Mouse (Mus musculus) midbrain, embryonic 16.5 days (tissue): Measurements from ENCODE around the gene Plcb1. TPM values are rescaled to one million over a fixed set of nuclear protein-coding genes. Genes with fewer than 3 reads are reported as not detected.

ENCODE experiments used
- ATAC-seq: fragments of 200-750 bp; cut with Nextera tagmentation; 2 replicates; pipeline ENCODE4 v1.8.0; 2017; ENCODE audit warnings: moderate TSS enrichment
- H3K27ac ChIP-seq: fragments of 300-500 bp; sonication (generic); 2 replicates; pipeline ENCODE4 v1.5.1; 2014; ENCODE audit warnings: mild to moderate bottlenecking, low read length, mixed read lengths
- H3K27me3 ChIP-seq: fragments of 300-500 bp; sonication (generic); 2 replicates; pipeline ENCODE4 v1.6.1; 2014; ENCODE audit warnings: low read depth, low read length, mixed read lengths; ENCODE audit not compliant: control insufficient read depth, insufficient read depth
- H3K36me3 ChIP-seq: fragments of 300-500 bp; sonication (generic); 2 replicates; pipeline ENCODE4 v1.6.1; 2014; ENCODE audit warnings: mild to moderate bottlenecking, low read length, moderate library complexity, mixed read lengths; ENCODE audit not compliant: control insufficient read depth, insufficient read depth
- H3K4me1 ChIP-seq: fragments of 300-500 bp; sonication (generic); 2 replicates; pipeline ENCODE4 v1.6.1; 2014; ENCODE audit warnings: mild to moderate bottlenecking, low read length, mixed read lengths; ENCODE audit not compliant: control insufficient read depth, insufficient read depth
- H3K4me2 ChIP-seq: fragments of 300-500 bp; sonication (generic); 2 replicates; pipeline ENCODE4 v1.6.1; 2014; ENCODE audit warnings: mild to moderate bottlenecking, low read length, mixed read lengths
- H3K4me3 ChIP-seq: fragments of 300-500 bp; sonication (generic); 2 replicates; pipeline ENCODE4 v1.5.1; 2014; ENCODE audit warnings: low read depth, mild to moderate bottlenecking, low read length, moderate library complexity, mixed read lengths
- H3K9ac ChIP-seq: fragments of 300-500 bp; sonication (generic); 2 replicates; pipeline ENCODE4 v1.6.1; 2014; ENCODE audit warnings: low read depth, low read length, mixed read lengths
- H3K9me3 ChIP-seq: fragments of 300-500 bp; sonication (generic); replicated peaks from 2 replicates; pipeline ENCODE4 v1.6.1; 2014; ENCODE audit warnings: mild to moderate bottlenecking, low read length, mixed read lengths; ENCODE audit not compliant: control insufficient read depth, poor library complexity, severe bottlenecking
- WGBS: fragments of 180-500 bp; shearing (Covaris S2); extraction: QIAGEN DNeasy Blood & Tissue Kit; methylation state at CpG from one replicate; pipeline ENCODE4 v1.1.7; 2014; 5-methylcytosine and 5-hydroxymethylcytosine counted together
- polyA plus RNA-seq: library from polyadenylated mRNA; unstranded; fragments of >200 nt; fragmentation: Nextera tagmentation; extraction: Ambion mirVana; gene quantifications from 2 replicates; pipeline ENCODE4 v1.2.1, GENCODE M21; 2015

Plcb1 gene
- polyA plus RNA-seq, 1 experiment from 2014 or later = 35.9 TPM

DNA sequence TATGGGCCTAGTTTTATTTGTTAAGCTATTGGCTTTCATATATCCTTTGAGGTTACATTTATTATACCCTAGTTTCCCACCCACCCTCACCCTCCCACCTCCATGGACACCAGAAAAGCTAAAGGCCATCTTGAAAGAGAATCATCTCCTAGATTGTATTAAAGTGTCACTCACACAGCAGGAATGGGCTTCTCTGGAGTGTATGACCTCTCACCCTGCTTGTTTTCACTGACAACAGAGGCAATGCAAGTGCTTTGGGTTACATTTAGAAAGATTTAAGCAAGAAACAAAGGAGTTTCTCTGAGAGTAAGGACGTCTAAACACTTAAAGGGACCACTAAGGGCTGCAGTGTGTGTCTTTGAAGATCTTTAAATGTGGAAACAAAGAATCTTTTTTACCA, 617.0 kb downstream of the Plcb1 start:
- Histone ChIP-seq H3K9me3 (no peaks in the 10 kb centered on the region), H3K9ac (no peak overlapping the region), H3K36me3 (no peaks in the 10 kb centered on the region), H3K27me3 (no peaks in the 10 kb centered on the region), H3K4me2 (no peak overlapping the region), H3K27ac (no peak overlapping the region), H3K4me1 (no peaks in the 10 kb centered on the region), H3K4me3 (no peak overlapping the region)
- no peak for ATAC-seq
- WGBS = 9% methylated on average over 1 of the region's 1 CpGs

DNA sequence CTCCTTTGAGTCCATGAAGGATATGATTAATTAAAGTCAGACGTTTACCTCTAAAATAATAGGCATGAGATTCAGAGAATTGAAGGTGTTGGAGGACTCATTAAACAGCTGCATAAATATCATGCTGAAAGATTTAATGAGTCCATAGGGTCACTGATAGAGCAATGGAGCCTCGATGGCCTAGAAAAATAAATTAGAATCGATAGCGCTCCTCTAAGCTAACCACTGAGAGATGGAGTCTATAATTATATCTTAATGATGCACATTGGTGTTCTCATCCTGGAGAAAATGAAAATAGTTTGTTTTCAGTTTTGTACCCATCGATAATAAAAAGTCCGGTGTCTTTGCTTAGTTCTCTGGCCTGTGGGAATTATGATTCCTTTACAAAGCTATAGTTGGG, 617.5 kb downstream of the Plcb1 start:
- Histone ChIP-seq H3K4me3 (no peak overlapping the region), H3K9ac (no peak overlapping the region), H3K27ac (no peak overlapping the region), H3K36me3 (no peaks in the 10 kb centered on the region), H3K9me3 (no peaks in the 10 kb centered on the region), H3K4me2 (no peak overlapping the region), H3K27me3 (no peaks in the 10 kb centered on the region), H3K4me1 (no peaks in the 10 kb centered on the region)
- 57% methylated on average over 6 of the region's 6 CpGs for WGBS
- ATAC-seq = no peak

DNA sequence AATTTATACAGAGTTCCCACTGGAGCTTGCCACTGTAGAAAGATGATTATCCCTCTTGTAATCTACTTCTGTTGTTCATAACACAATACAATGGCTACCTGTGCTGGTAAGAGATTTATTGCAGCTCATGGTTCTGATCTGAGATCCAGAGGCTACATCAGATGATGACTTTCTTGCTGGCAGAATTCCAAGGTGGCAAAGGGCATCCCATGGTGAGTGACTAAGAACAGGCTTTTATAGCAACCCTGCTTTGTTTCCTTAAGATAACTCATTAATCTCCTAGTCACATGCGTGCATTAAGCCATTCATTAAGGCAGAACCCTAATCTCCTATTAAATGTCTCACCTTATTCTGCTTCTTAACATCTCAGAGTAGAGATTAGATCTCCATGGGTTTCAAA, 618.2 kb downstream of the Plcb1 start:
- Histone ChIP-seq H3K9ac (no peak overlapping the region), H3K4me3 (no peak overlapping the region), H3K27me3 (no peaks in the 10 kb centered on the region), H3K9me3 (no peaks in the 10 kb centered on the region), H3K4me2 (no peak overlapping the region), H3K4me1 (peaks cover 2% of the 10 kb centered on the region; the same call in 1 of the 2 replicates), H3K36me3 (no peaks in the 10 kb centered on the region), H3K27ac (no peak overlapping the region)
- no peak for ATAC-seq
- 24% methylated on average over 1 of the region's 1 CpGs for WGBS

DNA sequence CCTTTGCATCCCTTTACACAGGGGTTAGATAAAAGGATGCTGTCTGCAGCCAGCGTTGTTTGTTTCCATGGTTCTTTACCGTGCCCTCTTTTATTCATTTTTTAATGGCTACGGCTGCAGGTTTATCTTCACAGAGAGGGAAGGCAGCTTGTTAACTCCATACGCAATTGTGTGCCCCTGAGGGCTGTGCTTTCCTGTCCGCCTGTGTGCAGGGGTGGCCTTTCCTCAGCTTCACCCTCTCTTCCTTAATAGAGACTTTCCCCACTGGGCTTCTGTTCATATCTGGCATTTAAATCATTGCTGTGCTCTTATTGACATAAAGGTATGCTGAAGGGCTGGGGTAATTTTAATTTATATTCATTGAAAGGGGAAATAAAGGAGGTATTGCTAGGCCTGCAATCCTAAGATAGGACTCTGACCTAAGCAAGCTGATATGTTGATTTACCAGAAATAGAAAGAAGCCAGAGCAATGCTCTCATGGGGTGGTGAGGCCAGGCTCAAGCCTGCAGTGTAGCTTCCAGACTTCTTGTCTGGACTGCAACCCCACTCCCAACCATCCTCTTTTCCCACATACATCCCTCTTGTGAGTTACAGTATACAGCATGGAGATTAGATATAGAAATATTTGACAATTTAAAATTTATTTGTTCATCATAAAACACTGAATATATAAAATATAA, 623.7 kb downstream of the Plcb1 start:
- Histone ChIP-seq H3K4me3 (no peak overlapping the region), H3K9me3 (no peaks in the 10 kb centered on the region), H3K27ac (peak overlapping the region; percentile 59), H3K36me3 (no peaks in the 10 kb centered on the region), H3K4me2 (no peak overlapping the region), H3K4me1 (peaks cover 7% of the 10 kb centered on the region; the same call in 1 of the 2 replicates), H3K9ac (no peak overlapping the region), H3K27me3 (no peaks in the 10 kb centered on the region)
- 15% methylated on average over 5 of the region's 5 CpGs for WGBS
- peak; percentile 81 for ATAC-seq

DNA sequence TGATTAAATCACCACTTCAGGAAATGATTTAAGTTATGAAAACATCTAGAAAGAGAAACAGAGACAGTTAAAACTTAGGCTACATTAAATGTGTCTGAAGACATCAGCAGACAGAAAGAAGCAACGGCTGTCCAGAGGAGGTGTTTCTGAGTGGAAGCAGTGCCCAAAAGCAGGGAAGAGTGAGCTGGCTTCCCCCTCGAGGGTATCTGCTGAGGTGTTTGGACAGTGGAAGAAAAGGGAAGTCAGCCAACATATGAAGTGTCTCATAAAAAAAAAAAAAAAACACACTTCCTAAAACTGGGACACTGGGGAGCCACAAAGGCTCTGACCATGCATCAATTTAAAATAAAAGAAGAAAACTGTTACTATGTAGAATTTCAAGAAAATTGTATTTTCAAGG, 625.8 kb downstream of the Plcb1 start:
- Histone ChIP-seq H3K36me3 (no peaks in the 10 kb centered on the region), H3K9me3 (no peaks in the 10 kb centered on the region), H3K27ac (no peak overlapping the region), H3K9ac (no peak overlapping the region), H3K4me1 (peaks cover 7% of the 10 kb centered on the region; the same call in 1 of the 2 replicates), H3K27me3 (no peaks in the 10 kb centered on the region), H3K4me3 (no peak overlapping the region), H3K4me2 (no peak overlapping the region)
- no peak for ATAC-seq
- 63% methylated on average over 2 of the region's 2 CpGs for WGBS

DNA sequence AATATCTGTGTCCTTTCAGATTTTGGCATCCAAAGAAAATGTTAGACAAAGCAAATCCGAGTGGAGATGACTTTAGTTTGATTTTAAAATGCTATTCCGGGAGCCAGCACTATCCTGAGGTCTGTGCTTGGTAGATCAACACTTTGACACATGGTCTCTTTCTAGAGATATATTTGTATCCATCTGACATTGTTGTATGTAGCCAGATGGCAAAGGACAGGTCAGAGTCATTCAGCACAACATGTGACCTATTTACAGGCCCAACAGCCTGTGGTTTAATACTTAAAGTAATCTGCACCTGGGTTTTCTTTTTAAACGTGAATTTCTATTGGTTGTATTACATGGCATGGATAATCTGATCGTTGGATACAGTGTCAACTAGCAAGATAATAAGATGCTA, 629.3 kb downstream of the Plcb1 start:
- WGBS = 65% methylated on average over 4 of the region's 4 CpGs
- no peak overlapping the region for H3K4me3 ChIP-seq
- H3K9ac ChIP-seq = no peak overlapping the region
- no peaks in the 10 kb centered on the region for H3K9me3 ChIP-seq
- H3K4me2 ChIP-seq = no peak overlapping the region
- H3K4me1 ChIP-seq = peaks cover 4% of the 10 kb centered on the region; the same call in 1 of the 2 replicates
- ATAC-seq = no peak
- H3K27me3 ChIP-seq = no peaks in the 10 kb centered on the region
- no peak overlapping the region for H3K27ac ChIP-seq
- no peaks in the 10 kb centered on the region for H3K36me3 ChIP-seq

DNA sequence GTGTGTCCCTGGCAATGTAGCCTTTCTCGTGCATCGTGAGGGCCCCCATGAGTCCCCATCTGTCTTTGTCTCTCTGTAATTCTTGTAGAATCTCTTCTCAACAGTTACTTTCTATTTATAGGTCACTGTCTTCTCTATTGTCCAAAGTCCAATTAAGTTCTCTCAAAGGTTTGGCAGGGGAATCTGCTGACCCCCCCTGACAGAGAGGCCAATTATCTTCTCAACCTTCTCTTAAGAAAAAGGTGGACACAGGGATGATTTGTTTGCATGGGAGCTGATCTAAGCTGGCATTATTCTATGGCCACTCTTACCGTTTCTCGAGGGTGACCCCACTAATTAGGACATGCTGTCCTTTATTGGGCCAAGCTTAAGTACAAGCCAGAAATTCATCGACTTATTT, 633.4 kb downstream of the Plcb1 start:
- WGBS = 37% methylated on average over 5 of the region's 5 CpGs

DNA sequence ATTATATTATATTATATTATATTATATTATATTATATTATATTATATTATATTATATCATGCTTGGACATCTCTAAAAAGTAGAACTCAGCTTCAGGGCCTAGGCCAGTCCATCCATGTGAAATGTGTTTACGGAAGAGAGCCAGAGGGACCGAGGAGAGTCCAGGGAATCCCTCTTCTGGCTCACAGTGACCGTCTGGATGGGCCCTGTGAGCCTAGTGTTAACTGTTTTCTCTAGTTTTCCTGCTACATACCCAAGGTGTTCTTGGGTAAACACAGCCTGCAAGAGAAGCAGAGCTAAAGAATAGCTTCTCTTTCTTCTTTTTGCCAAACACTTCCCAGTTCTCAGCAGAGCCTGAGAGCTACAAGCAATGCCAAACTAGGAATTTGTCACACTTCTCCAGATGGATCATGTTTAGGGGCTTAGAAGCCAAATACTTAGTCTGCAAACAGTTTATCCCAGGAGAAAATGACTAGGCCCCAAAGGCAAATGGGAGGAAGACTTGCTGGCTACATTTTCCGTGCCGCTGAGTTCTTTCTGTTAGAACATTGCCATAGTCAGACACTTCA, 649.2 kb downstream of the Plcb1 start:
- Histone ChIP-seq H3K27ac (no peak overlapping the region), H3K4me2 (no peak overlapping the region), H3K4me3 (no peak overlapping the region), H3K27me3 (no peaks in the 10 kb centered on the region), H3K9me3 (no peaks in the 10 kb centered on the region), H3K4me1 (peaks cover 3% of the 10 kb centered on the region; the same call in 1 of the 2 replicates), H3K36me3 (no peaks in the 10 kb centered on the region), H3K9ac (no peak overlapping the region)
- no peak for ATAC-seq
- 86% methylated on average over 5 of the region's 5 CpGs for WGBS

More for the DNA sequence above, 633.4 kb downstream of the Plcb1 start:
- no peaks in the 10 kb centered on the region for H3K9me3 ChIP-seq
- peaks cover 4% of the 10 kb centered on the region; the same call in 1 of the 2 replicates for H3K4me1 ChIP-seq
- H3K4me3 ChIP-seq = no peak overlapping the region
- H3K27me3 ChIP-seq = no peaks in the 10 kb centered on the region
- no peak for ATAC-seq
- no peak overlapping the region for H3K27ac ChIP-seq
- no peak overlapping the region for H3K4me2 ChIP-seq
- H3K36me3 ChIP-seq = no peaks in the 10 kb centered on the region
- H3K9ac ChIP-seq = no peak overlapping the region

DNA sequence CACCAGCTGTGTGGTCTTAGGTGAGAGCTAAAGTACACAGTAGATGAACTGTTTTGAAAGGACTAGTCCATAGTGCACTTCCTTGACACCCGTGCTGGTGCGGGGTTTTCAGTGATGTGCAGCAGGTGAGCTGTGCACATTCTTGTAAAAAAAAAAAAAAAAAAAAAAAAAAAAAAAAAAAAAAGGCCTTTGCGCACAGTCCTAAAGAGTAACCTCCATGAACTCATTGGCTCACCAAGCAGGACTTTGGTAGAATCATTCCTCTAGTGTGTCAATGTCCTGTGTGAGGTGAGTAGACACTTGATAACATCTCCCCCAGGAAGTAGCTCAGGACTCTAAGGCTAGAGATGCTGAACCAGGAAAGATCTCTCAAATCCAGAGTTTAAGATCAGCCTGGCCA, 653.2 kb downstream of the Plcb1 start:
- Histone ChIP-seq H3K27ac (no peak overlapping the region), H3K4me1 (peaks cover 3% of the 10 kb centered on the region; the same call in 1 of the 2 replicates), H3K36me3 (no peaks in the 10 kb centered on the region), H3K9me3 (no peaks in the 10 kb centered on the region), H3K4me3 (no peak overlapping the region), H3K27me3 (no peaks in the 10 kb centered on the region), H3K4me2 (no peak overlapping the region), H3K9ac (no peak overlapping the region)
- ATAC-seq = 0 out of 2 replicates have a peak, but pooled peaks have one; percentile 17
- WGBS = 90% methylated on average over 3 of the region's 3 CpGs
